Mouse (Mus musculus): ENCODE measurements around the gene Safb.
A peak's percentile ranks its signal among the peaks of the same experiment; 100 is the strongest.

Gene Safb

GRCm38 (mm10) chr17:56560131-56560530 is 24.5 kb upstream of the Safb start:
- no peak for DNase-seq (ENCODE audit: low spot score)

- no peak for DNase-seq (ENCODE audit: low spot score)
Measured at GRCm38 (mm10) chr17:56561866-56562265, 22.8 kb upstream of the Safb start.

GRCm38 (mm10) chr17:56566293-56566692 is 18.3 kb upstream of the Safb start:
- DNase-seq (ENCODE audit: low spot score) = no peak

GRCm38 (mm10) chr17:56566918-56567317 is 17.7 kb upstream of the Safb start:
- DNase-seq (ENCODE audit: low spot score) = no peak

GRCm38 (mm10) chr17:56567370-56567769 is 17.3 kb upstream of the Safb start:
- no peak for DNase-seq (ENCODE audit: low spot score)

- DNase-seq (ENCODE audit: low spot score) = no peak
Measured at GRCm38 (mm10) chr17:56570287-56570686, 14.3 kb upstream of the Safb start.

GRCm38 (mm10) chr17:56572154-56572553 is 12.5 kb upstream of the Safb start:
- no peak for DNase-seq (ENCODE audit: low spot score)

GRCm38 (mm10) chr17:56572939-56573338 is 11.7 kb upstream of the Safb start:
- no peak for DNase-seq (ENCODE audit: low spot score)

- DNase-seq (ENCODE audit: low spot score) = no peak
Measured at GRCm38 (mm10) chr17:56583071-56583470, 1.6 kb upstream of the Safb start.

GRCm38 (mm10) chr17:56583611-56584256 is 891 bp upstream of the Safb start:
- DNase-seq (ENCODE audit: low spot score) = peak; percentile 76

GRCm38 (mm10) chr17:56585171-56585821 is 671 bp downstream of the Safb start:
- DNase-seq (ENCODE audit: low spot score) = peak; percentile 76

GRCm38 (mm10) chr17:56587773-56588172 is 3.1 kb downstream of the Safb start:
- DNase-seq (ENCODE audit: low spot score) = no peak

GRCm38 (mm10) chr17:56588921-56589320 is 4.3 kb downstream of the Safb start:
- no peak for DNase-seq (ENCODE audit: low spot score)

GRCm38 (mm10) chr17:56592553-56592952 is 7.9 kb downstream of the Safb start:
- no peak for DNase-seq (ENCODE audit: low spot score)

GRCm38 (mm10) chr17:56593527-56594271 is 9.1 kb downstream of the Safb start:
- no peak for DNase-seq (ENCODE audit: low spot score)

- DNase-seq (ENCODE audit: low spot score) = no peak
Measured at GRCm38 (mm10) chr17:56603186-56604069, 18.8 kb downstream of the Safb start.

GRCm38 (mm10) chr17:56604070-56604380 is 19.4 kb downstream of the Safb start:
- no peak for DNase-seq (ENCODE audit: low spot score)

GRCm38 (mm10) chr17:56604422-56604821 is 19.8 kb downstream of the Safb start:
- no peak for DNase-seq (ENCODE audit: low spot score)

GRCm38 (mm10) chr17:56605431-56605830 is 20.8 kb downstream of the Safb start:
- DNase-seq (ENCODE audit: low spot score) = no peak

- no peak for DNase-seq (ENCODE audit: low spot score)
Measured at GRCm38 (mm10) chr17:56607521-56608062, 23.0 kb downstream of the Safb start.

- DNase-seq (ENCODE audit: low spot score) = no peak
Measured at GRCm38 (mm10) chr17:56608699-56609098, 24.1 kb downstream of the Safb start.
